Mouse (Mus musculus): ENCODE measurements at regions not wholly inside any gene's neighbourhood (a gene's known extent, or its start where the extent isn't known, plus 50 kb on each side); places are given as distances from the start of the nearest gene placed in this dataset.
A peak's percentile ranks its signal among the peaks of the same experiment; 100 is the strongest.

DNA sequence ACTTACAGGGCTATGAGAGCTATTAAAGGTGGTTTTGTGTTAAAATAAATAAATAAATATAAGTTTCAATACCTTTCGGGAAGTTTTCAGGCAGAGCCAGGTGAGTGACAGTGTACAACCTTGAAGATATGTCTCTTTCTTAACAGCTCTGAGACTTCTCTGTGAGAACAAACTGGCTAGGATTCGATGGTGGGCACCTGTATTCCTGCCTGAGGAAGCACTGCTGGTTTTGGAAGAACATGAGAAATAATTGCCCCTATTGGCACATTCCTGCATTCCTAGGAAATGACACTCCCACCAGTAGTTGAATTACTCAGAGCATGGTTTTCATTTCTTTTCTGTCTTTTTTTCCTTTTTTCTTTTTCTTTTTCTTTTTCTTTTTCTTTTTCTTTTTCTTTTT is 277.8 kb upstream of the Pbx1 start:
- Histone ChIP-seq H3K36me3 (replicated peaks; ENCODE audit: control insufficient read depth, insufficient read depth, low read depth, low read length) (no peaks in the 10 kb centered on the region), H3K4me1 (ENCODE audit: control insufficient read depth, insufficient read depth, low read length) (no peaks in the 10 kb centered on the region; the same call in 1 of the 2 replicates), H3K27me3 (ENCODE audit: control insufficient read depth, insufficient read depth, low read length) (no peaks in the 10 kb centered on the region), H3K4me2 (ENCODE audit: low read depth, low read length) (no peak overlapping the region), H3K9me3 (replicated peaks; ENCODE audit: control insufficient read depth, low read length) (no peaks in the 10 kb centered on the region), H3K4me3 (ENCODE audit: low read depth, low read length) (no peak overlapping the region), H3K9ac (replicated peaks; ENCODE audit: low read length) (no peak overlapping the region), H3K27ac (replicated peaks; ENCODE audit: low read depth, low read length) (no peak overlapping the region)
- DNase-seq (ENCODE audit: low spot score) (no peak), ATAC-seq (replicated peaks; ENCODE audit: insufficient number of reproducible peaks, low FRiP score, low TSS enrichment, low read depth) (no peak)
- WGBS = 55% methylated on average over 2 of the region's 2 CpGs

DNA sequence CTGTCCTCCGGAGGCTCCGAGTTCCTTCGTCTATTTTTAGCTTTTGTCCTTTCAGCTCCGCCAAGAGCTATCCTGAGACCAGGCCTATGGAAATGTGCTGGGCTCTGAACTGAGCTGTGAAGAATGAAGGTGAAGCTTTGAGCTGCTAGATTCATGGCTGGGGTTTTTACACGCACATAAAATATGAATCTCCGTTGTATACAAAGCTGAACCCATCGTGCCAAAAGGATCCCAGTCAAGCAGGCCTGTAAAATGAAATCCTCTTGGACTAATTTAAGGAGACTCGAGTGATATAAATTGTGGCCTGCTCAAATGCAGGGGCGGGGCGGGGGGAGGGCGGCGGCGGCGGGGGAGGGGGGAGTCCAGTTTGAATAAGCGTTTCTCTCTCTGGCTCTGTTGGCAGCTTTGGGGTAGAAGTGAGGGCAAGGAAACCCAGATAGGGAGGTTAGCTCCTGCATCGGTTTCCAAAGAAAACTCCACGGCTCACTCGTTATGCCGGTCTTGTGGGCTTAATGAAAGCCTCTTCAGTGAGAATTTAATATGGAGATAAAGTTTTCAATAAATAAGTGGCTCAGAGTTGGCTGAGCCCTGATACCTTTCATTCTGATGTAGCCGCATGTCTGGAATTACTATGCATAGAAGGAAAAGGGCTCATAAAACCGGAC is 277.1 kb upstream of the Pbx1 start:
- no peak for ATAC-seq (replicated peaks; ENCODE audit: insufficient number of reproducible peaks, low FRiP score, low TSS enrichment, low read depth)
- no peaks in the 10 kb centered on the region for H3K9me3 ChIP-seq (replicated peaks; ENCODE audit: control insufficient read depth, low read length)
- no peak overlapping the region for H3K9ac ChIP-seq (replicated peaks; ENCODE audit: low read length)
- H3K27me3 ChIP-seq (ENCODE audit: control insufficient read depth, insufficient read depth, low read length) = no peaks in the 10 kb centered on the region
- WGBS = 26% methylated on average over 21 of the region's 21 CpGs
- H3K27ac ChIP-seq (replicated peaks; ENCODE audit: low read depth, low read length) = no peak overlapping the region; the same call in 1 of the 2 replicates
- peak; percentile 44 for DNase-seq (ENCODE audit: low spot score)
- H3K4me2 ChIP-seq (ENCODE audit: low read depth, low read length) = 0 out of 2 replicates have a peak overlapping the region, but pooled peaks have one; percentile 3
- no peaks in the 10 kb centered on the region for H3K36me3 ChIP-seq (replicated peaks; ENCODE audit: control insufficient read depth, insufficient read depth, low read depth, low read length)
- no peaks in the 10 kb centered on the region; the same call in 1 of the 2 replicates for H3K4me1 ChIP-seq (ENCODE audit: control insufficient read depth, insufficient read depth, low read length)
- no peak overlapping the region for H3K4me3 ChIP-seq (ENCODE audit: low read depth, low read length)

DNA sequence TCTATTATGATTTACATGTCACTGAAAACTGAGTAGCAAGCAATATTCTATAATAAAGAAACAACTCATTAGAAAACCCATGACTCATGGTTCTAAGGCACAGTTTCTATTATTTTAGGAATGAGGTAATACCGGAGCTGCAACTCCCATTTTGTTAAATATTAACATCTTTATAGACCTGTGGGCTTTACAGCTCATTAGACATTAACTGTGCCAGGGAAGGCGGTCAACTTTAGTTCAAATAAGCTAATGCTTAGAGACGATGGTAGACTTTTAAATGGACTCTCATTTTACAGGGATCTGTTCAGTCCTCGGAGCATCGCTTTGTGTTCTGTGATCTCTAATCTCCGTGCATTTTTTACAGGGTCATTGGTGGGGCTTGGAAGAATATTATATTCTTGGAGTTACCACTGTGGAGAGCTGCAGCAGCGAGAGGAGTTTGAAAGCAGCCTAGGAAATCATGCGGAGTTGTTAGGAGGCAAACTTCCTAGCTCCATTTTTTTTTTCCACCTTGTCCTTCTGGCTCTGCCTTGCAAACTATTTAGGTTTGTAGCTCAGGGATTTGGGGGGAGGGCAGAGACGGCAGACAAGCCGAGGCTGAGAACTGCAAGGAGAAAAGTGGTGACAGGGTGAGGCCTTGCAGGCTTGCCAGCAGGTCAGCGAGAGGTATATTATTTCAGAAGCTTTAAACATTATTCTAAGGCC is 276.2 kb upstream of the Pbx1 start:
- WGBS = 33% methylated on average over 11 of the region's 11 CpGs
- Histone ChIP-seq H3K27ac (replicated peaks; ENCODE audit: low read depth, low read length) (no peak overlapping the region), H3K4me3 (ENCODE audit: low read depth, low read length) (no peak overlapping the region), H3K27me3 (ENCODE audit: control insufficient read depth, insufficient read depth, low read length) (no peaks in the 10 kb centered on the region), H3K4me1 (ENCODE audit: control insufficient read depth, insufficient read depth, low read length) (no peaks in the 10 kb centered on the region; the same call in 1 of the 2 replicates), H3K9me3 (replicated peaks; ENCODE audit: control insufficient read depth, low read length) (no peaks in the 10 kb centered on the region), H3K4me2 (ENCODE audit: low read depth, low read length) (no peak overlapping the region), H3K36me3 (replicated peaks; ENCODE audit: control insufficient read depth, insufficient read depth, low read depth, low read length) (no peaks in the 10 kb centered on the region), H3K9ac (replicated peaks; ENCODE audit: low read length) (no peak overlapping the region)
- ATAC-seq (replicated peaks; ENCODE audit: insufficient number of reproducible peaks, low FRiP score, low TSS enrichment, low read depth) (no peak), DNase-seq (ENCODE audit: low spot score) (peak; percentile 40)

DNA sequence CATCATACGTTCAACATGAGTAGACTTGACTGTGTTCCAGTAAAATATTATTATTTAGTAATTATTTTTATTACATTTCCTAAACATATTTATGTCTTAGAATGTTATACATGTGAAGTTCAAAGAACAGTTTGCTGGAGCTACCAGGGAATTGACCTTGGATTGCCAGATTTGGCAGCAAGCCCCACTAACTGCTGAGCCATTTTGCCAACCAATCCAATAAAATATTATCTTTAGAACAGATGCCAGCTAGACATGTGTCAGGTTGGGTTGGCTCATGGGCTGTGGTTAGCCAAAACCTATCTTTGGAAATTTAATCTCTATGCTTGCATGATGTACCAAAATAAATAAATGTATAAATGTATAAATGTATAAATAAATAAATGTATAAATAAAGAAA is 265.3 kb upstream of the Pbx1 start:
- Histone ChIP-seq H3K36me3 (replicated peaks; ENCODE audit: control insufficient read depth, insufficient read depth, low read depth, low read length) (no peaks in the 10 kb centered on the region), H3K9ac (replicated peaks; ENCODE audit: low read length) (no peak overlapping the region), H3K9me3 (replicated peaks; ENCODE audit: control insufficient read depth, low read length) (no peaks in the 10 kb centered on the region), H3K4me1 (ENCODE audit: control insufficient read depth, insufficient read depth, low read length) (no peaks in the 10 kb centered on the region), H3K27me3 (ENCODE audit: control insufficient read depth, insufficient read depth, low read length) (no peaks in the 10 kb centered on the region), H3K4me3 (ENCODE audit: low read depth, low read length) (no peak overlapping the region), H3K4me2 (ENCODE audit: low read depth, low read length) (no peak overlapping the region), H3K27ac (replicated peaks; ENCODE audit: low read depth, low read length) (no peak overlapping the region)
- DNase-seq (ENCODE audit: low spot score) (no peak), ATAC-seq (replicated peaks; ENCODE audit: insufficient number of reproducible peaks, low FRiP score, low TSS enrichment, low read depth) (no peak)
- WGBS = 92% methylated on average over 1 of the region's 1 CpGs

DNA sequence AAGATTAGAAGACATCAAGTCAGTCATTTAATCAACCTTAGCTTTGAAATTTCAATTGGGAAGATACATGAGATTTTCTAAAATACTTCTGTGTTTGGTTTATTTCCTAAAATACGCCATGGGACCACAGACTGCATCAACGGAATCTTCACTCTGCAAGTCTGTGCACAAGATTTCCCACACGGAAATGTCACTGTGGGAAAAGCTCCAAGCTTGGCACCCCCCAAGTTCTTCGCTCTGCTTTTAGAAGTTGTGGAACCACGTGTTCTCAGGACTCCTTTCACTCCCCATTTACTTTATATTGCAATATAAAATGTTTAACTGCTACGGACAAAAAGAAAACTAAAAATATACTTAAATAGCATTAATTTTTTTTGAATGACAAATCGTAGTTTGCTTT is 254.8 kb upstream of the Pbx1 start:
- no peak overlapping the region for H3K4me3 ChIP-seq (ENCODE audit: low read depth, low read length)
- H3K27ac ChIP-seq (replicated peaks; ENCODE audit: low read depth, low read length) = no peak overlapping the region
- H3K4me1 ChIP-seq (ENCODE audit: control insufficient read depth, insufficient read depth, low read length) = no peaks in the 10 kb centered on the region
- no peaks in the 10 kb centered on the region for H3K27me3 ChIP-seq (ENCODE audit: control insufficient read depth, insufficient read depth, low read length)
- ATAC-seq (replicated peaks; ENCODE audit: insufficient number of reproducible peaks, low FRiP score, low TSS enrichment, low read depth) = no peak
- H3K36me3 ChIP-seq (replicated peaks; ENCODE audit: control insufficient read depth, insufficient read depth, low read depth, low read length) = no peaks in the 10 kb centered on the region
- H3K4me2 ChIP-seq (ENCODE audit: low read depth, low read length) = no peak overlapping the region
- no peaks in the 10 kb centered on the region for H3K9me3 ChIP-seq (replicated peaks; ENCODE audit: control insufficient read depth, low read length)
- no peak overlapping the region for H3K9ac ChIP-seq (replicated peaks; ENCODE audit: low read length)
- no peak for DNase-seq (ENCODE audit: low spot score)
- WGBS = 87% methylated on average over 7 of the region's 7 CpGs

DNA sequence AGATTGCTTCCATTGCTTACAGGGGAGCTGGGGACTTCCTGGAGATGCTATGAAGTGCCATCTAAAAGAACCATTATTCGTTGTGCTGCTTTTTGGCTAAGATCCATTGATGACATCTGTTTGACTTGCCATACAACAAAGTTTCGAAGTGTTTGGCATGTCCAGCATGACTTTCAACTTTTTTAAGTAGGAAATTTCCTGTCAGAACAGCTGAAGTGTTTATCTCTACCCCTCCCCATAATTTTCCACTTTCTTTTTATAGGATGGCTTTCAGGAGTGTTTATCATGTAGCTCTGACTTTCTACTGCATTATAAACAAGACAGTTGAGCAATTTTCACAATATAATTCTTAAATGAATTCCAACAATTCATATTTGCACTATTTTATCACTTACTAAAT is 253.1 kb upstream of the Pbx1 start:
- ATAC-seq (replicated peaks; ENCODE audit: insufficient number of reproducible peaks, low FRiP score, low TSS enrichment, low read depth) (no peak), DNase-seq (ENCODE audit: low spot score) (no peak)
- Histone ChIP-seq H3K9ac (replicated peaks; ENCODE audit: low read length) (no peak overlapping the region), H3K27ac (replicated peaks; ENCODE audit: low read depth, low read length) (no peak overlapping the region), H3K4me2 (ENCODE audit: low read depth, low read length) (no peak overlapping the region), H3K9me3 (replicated peaks; ENCODE audit: control insufficient read depth, low read length) (no peaks in the 10 kb centered on the region), H3K27me3 (ENCODE audit: control insufficient read depth, insufficient read depth, low read length) (no peaks in the 10 kb centered on the region), H3K36me3 (replicated peaks; ENCODE audit: control insufficient read depth, insufficient read depth, low read depth, low read length) (no peaks in the 10 kb centered on the region), H3K4me3 (ENCODE audit: low read depth, low read length) (no peak overlapping the region), H3K4me1 (ENCODE audit: control insufficient read depth, insufficient read depth, low read length) (no peaks in the 10 kb centered on the region)
- WGBS = 79% methylated on average over 2 of the region's 2 CpGs

DNA sequence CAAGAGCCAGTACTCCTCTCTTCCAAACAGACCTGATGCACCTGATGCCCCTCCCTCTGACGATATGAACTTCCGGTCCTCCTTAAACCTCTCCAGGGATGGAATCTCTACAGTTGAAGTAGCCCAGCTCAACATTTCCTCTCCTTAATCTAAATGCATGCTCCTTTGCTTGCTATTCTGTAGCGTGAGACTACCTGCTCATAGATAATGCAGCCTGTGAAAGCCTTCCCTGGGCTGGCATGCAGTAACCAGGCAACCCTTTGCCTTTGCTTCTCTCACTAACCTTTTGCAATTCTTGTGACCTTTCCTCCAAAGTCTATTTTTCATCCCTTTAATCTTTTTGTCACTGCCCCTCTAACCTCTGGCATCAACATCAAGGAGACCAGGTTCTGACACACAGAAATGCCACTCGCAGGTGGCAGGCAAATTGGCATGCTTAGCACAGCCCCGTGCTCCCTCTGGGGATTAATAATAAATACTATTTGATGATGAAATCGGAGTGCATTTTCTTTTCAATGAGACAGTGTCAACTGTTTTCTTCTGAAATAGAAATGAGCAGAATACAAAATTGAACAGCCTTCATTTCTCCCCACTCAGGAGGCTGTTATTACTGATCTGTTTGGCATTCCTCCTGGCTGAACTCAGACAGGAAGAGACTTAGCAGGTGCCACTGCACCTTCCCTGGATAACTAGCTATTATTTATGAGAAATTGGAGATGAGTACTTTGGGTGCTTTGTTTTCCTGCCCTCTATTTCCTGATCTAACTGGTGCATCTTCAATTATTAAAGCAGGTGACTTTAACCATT is 249.8 kb upstream of the Pbx1 start:
- Histone ChIP-seq H3K4me2 (ENCODE audit: low read depth, low read length) (no peak overlapping the region), H3K27me3 (ENCODE audit: control insufficient read depth, insufficient read depth, low read length) (no peaks in the 10 kb centered on the region), H3K4me1 (ENCODE audit: control insufficient read depth, insufficient read depth, low read length) (no peaks in the 10 kb centered on the region), H3K9me3 (replicated peaks; ENCODE audit: control insufficient read depth, low read length) (no peaks in the 10 kb centered on the region), H3K36me3 (replicated peaks; ENCODE audit: control insufficient read depth, insufficient read depth, low read depth, low read length) (no peaks in the 10 kb centered on the region), H3K27ac (replicated peaks; ENCODE audit: low read depth, low read length) (no peak overlapping the region), H3K9ac (replicated peaks; ENCODE audit: low read length) (no peak overlapping the region), H3K4me3 (ENCODE audit: low read depth, low read length) (no peak overlapping the region)
- DNase-seq (ENCODE audit: low spot score) (no peak), ATAC-seq (replicated peaks; ENCODE audit: insufficient number of reproducible peaks, low FRiP score, low TSS enrichment, low read depth) (no peak)
- 80% methylated on average over 6 of the region's 6 CpGs for WGBS

DNA sequence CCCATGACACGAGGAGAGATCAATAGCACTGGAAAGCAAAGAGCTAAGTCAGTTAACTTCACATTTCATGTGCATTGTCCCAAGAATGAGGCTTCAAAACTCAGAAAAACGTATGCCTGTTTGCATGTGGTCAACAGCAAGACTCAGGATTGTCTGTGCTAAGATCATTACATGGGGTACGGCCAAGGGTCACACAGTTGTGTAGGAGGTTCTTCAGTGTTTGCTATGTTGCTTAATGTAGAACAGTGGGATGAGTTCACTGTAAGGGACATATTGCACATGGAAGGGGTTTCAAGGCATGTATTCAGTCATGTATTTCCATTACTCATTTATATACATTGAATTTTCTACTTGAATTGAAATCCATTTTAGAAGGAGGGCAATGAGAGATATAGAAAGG is 248.6 kb upstream of the Pbx1 start:
- WGBS = 79% methylated on average over 3 of the region's 3 CpGs
- Histone ChIP-seq H3K4me2 (ENCODE audit: low read depth, low read length) (no peak overlapping the region), H3K9ac (replicated peaks; ENCODE audit: low read length) (no peak overlapping the region), H3K27me3 (ENCODE audit: control insufficient read depth, insufficient read depth, low read length) (no peaks in the 10 kb centered on the region), H3K4me1 (ENCODE audit: control insufficient read depth, insufficient read depth, low read length) (no peaks in the 10 kb centered on the region), H3K36me3 (replicated peaks; ENCODE audit: control insufficient read depth, insufficient read depth, low read depth, low read length) (no peaks in the 10 kb centered on the region), H3K9me3 (replicated peaks; ENCODE audit: control insufficient read depth, low read length) (no peaks in the 10 kb centered on the region), H3K4me3 (ENCODE audit: low read depth, low read length) (no peak overlapping the region), H3K27ac (replicated peaks; ENCODE audit: low read depth, low read length) (no peak overlapping the region)
- DNase-seq (ENCODE audit: low spot score) (no peak), ATAC-seq (replicated peaks; ENCODE audit: insufficient number of reproducible peaks, low FRiP score, low TSS enrichment, low read depth) (no peak)
